Mouse (Mus musculus) heart, embryonic 14.5 days (tissue): ENCODE data around the gene Armh1. TPM values are rescaled to one million over a fixed set of nuclear protein-coding genes. Genes with fewer than 3 reads are reported as not detected.

ENCODE experiments used
- polyA plus RNA-seq: library from polyadenylated mRNA; unstranded; fragments of >200 nt; fragmentation: Nextera tagmentation; extraction: Ambion mirVana; gene quantifications from 2 replicates; pipeline ENCODE4 v1.2.1, GENCODE M21; 2014

The Armh1 gene
- polyA plus RNA-seq, 1 experiment from 2014 or later = 0.27 TPM

Other genes with a start within 250 kb of the Armh1 start
- 21.5 and 22.0 TPM in 2 replicates for gene Eif2b3, start 232.7 kb downstream of the Armh1 start, polyA plus RNA-seq
- gene Ptch2, start 156.1 kb downstream of the Armh1 start, polyA plus RNA-seq = 1.8 and 2.0 TPM in 2 replicates
- 2.5 and 3.8 TPM in 2 replicates for gene Btbd19, start 126.4 kb downstream of the Armh1 start, polyA plus RNA-seq
- gene Tctex1d4, start 125.3 kb downstream of the Armh1 start, polyA plus RNA-seq = not detected in 2 replicates
- gene Plk3, start 118.2 kb downstream of the Armh1 start, polyA plus RNA-seq = 1.6 and 2.0 TPM in 2 replicates
- 784 and 900 TPM in 2 replicates for gene Rps8, start 95.9 kb downstream of the Armh1 start, polyA plus RNA-seq
- 32.0 and 35.9 TPM in 2 replicates for gene Kif2c, start 69.5 kb downstream of the Armh1 start, polyA plus RNA-seq
- 38.0 and 39.8 TPM in 2 replicates for gene Tmem53, start 174 bp downstream of the Armh1 start, polyA plus RNA-seq
- 31.5 and 36.4 TPM in 2 replicates for gene Rnf220, start 244.9 kb upstream of the Armh1 start, polyA plus RNA-seq